Mouse (Mus musculus): ENCODE data around the gene Mc1r.
"Not testable (repeated sequence)": the region's sequence is repeated elsewhere in the genome, so short reads cannot be mapped to it uniquely, and the experiment has no call there.

- TF ChIP-seq CTCF, EP300 (IDR thresholded peaks at IDR 0.05): not testable (repeated sequence)
These were observed 22.8 kb downstream of the Mc1r start for GRCm38 (mm10) chr8:123429722-123430013.
